Mouse (Mus musculus) cerebellum, adult 8-10 months (tissue): ENCODE results near the gene Olfr723.
"Not testable (repeated sequence)": the region's sequence is repeated elsewhere in the genome, so short reads cannot be mapped to it uniquely, and the experiment has no call there.

Experiments
- DNase-seq: peaks from one replicate; pipeline ENCODE4 v3.0.0; 2022

Gene Olfr723

DNA sequence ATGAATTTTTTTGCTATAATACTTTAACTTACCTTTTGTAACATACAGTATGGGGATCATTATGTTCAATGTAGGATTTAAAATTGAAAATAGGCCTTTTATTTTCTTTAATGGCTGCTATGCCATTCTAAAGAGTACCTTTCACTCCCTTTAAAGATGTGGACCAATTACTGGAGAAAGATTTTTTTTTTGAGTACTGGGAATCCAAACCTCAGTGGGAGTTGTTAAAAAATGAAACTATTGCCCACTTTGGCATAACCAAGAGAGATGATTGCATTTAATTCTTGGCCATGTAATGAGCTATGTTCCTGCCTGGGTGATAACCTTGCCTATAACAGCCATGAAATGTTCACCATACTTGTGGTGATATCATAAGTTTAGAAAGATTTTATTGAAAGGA, at the start of gene Olfr723:
Gene Olfr723, minus strand, starts transcription at position 101 of the 400 bp plus-strand sequence.
- not testable (repeated sequence) for DNase-seq

DNA sequence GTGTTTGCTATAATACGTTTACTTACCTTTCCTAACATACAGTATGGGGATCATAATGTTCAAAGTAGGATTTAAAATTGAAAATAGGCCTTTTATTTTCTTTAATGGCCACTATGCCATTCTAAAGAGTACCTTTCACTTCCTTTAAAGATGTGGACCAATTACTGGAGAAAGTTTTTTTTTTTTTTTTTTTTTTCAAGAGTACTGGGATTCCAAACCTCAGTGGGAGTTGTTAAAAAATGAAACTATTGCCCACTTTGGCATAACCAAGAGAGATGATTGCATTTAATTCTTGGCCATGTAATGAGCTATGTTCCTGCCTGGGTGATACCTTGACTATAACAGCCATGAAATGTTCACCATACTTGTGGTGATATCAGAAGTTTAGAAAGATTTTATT, 31.6 kb upstream of the Olfr723 start, which contains the start of gene Olfr724:
Gene Olfr724, minus strand, starts transcription at position 101 of the 400 bp plus-strand sequence.
- not testable (repeated sequence) for DNase-seq

DNA sequence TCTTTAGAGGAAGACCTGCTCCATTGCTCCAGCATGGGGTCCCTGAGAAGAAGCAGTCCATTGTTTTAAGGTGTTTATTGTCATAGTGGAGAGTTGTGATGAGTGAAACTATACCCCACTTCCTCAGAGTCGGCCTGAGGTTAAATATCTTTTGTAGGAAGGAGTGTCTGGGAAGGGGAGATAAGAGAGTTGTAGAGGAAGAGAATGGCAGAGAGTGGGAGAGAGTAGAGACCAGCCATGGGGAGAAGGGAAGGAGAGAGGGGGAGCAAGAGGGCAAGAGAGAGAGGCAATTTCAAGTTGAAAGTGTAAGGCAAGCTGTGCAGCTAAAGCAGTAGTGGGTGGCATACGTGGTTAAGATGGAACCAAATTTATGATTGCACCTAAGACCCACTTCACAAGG, 24.3 kb upstream of the Olfr723 start:
- DNase-seq = no peak

DNA sequence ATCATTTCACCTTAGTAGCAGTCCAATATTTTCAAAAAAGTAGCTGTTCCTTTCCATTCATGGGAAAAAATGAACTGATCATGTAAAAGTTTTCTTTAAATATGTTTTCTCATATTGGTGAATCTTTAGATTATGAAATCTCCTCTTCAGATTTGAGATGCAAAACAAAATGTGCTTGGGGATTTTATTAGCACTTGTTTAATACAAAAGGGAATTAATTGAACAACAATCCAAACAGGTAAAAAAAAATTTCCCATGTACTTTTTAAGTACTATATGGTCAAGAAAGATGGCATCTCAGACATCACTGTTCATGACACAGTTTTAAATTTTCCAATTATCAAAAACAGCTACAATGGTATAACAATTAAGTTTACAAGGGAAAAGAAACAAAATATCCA, 29.7 kb downstream of the Olfr723 start, which contains the start of gene Olfr722:
Gene Olfr722, minus strand, starts transcription at position 101 of the 400 bp plus-strand sequence.
- no peak for DNase-seq
